Mouse (Mus musculus) ES-E14 (cell line): ENCODE results near the gene Zscan2.

Experiments used
- CHD2 ChIP-seq: IDR thresholded peaks from 2 replicates; pipeline ENCODE4 v1.6.1; 2014; ENCODE audit warnings: mild to moderate bottlenecking, low read depth, low read length, inconsistent platforms
- HCFC1 ChIP-seq: IDR thresholded peaks from 2 replicates; pipeline ENCODE4 v1.6.1; 2012; ENCODE audit warnings: low read length, inconsistent platforms, borderline replicate concordance; ENCODE audit not compliant: insufficient read depth
- ZNF384 ChIP-seq: IDR thresholded peaks from 2 replicates; pipeline ENCODE4 v1.6.1; 2012; ENCODE audit warnings: low read depth, low read length, inconsistent platforms

- TF ChIP-seq HCFC1 (no peak), CHD2 (no peak), ZNF384 (no peak)
Measured at GRCm38 (mm10) chr7:80917916-80918465, 57.3 kb downstream of the Zscan2 start.
